Mouse (Mus musculus) bone marrow, adult 2 months (tissue): ENCODE data around the gene Sub1.

Source experiments
- CTCF ChIP-seq: fragments of 200-500 bp; IDR thresholded peaks from 2 replicates; pipeline ENCODE4 v1.5.1; 2011; ENCODE audit warnings: low read length, control low read depth; ENCODE audit not compliant: control insufficient read depth, insufficient read depth
- POLR2A ChIP-seq: fragments of 200-500 bp; IDR thresholded peaks from 2 replicates; pipeline ENCODE4 v1.6.1; 2011; ENCODE audit warnings: low read depth, mild to moderate bottlenecking, control low read depth, low read length, borderline replicate concordance; ENCODE audit not compliant: control insufficient read depth

DNA sequence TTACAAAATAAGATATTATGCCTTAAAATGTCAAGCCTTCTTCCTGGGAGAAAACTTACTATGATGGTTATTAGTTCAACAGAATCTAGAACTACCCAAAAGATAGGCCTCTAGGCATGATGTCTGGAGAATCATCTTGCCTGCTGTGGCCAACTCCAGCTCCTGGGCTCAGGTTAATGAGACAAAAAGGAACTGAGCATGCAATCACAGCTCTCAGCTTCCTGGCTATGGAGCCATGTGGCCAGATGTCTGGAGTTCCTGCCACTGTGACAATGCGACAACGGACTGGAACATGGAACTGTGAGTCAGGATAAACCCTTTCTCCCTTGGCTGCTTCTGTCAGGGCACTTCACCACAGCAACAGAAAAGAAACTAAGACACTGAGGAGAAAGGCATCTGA lies 14.8 kb downstream of the Sub1 start:
- TF ChIP-seq CTCF (no peak), POLR2A (no peak)
